Mouse (Mus musculus): Measurements from ENCODE around the gene Glrp1. TPM values are rescaled to one million over a fixed set of nuclear protein-coding genes. Genes with fewer than 3 reads are reported as not detected.

Gene Glrp1
- polyA plus RNA-seq, 1 experiment: not detected

DNA sequence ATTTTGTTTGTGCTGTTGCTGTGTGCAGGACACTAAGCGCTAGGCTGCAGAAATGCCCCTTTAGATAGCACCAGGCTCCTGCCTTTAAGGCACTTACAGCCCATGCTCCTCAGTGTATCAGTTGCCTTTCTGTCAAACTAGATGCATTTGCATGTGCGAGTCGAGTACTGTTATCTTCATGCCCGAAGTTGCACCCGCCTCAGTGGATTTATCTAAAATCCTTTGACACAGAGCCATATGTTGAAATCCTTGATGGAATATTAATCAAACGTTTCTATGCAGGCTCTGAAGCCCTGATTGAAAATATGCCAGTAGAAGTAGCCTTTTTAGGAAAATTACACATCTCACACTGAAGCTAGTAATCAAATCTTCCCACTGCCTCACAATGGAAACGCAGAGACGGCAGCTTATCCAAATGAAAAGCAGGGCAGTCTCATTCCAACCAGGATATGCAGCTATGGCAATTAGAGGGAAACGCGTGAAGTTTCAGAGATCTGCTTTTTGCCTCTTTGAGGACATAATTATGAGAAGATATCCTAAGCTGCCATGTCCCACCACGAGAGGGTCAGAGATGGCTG lies 11.4 kb upstream of the Glrp1 start:
- Histone ChIP-seq H3K4me3 (ENCODE audit: low read depth, low read length) (no peak overlapping the region), H3K36me3 (ENCODE audit: control insufficient read depth, insufficient read depth, low read length) (no peaks in the 10 kb centered on the region), H3K4me1 (ENCODE audit: control insufficient read depth, insufficient read depth, insufficient read length, low read length) (no peaks in the 10 kb centered on the region), H3K27me3 (ENCODE audit: control insufficient read depth, insufficient read depth, low read length) (no peaks in the 10 kb centered on the region), H3K27ac (ENCODE audit: insufficient read depth, low read depth, low read length) (no peak overlapping the region)
- 79% methylated on average over 11 of the region's 11 CpGs for WGBS
- TF ChIP-seq CTCF (IDR thresholded peaks at IDR 0.05; ENCODE audit: extremely low read depth, insufficient read length, insufficient replicate concordance, low read depth, low read length) (no peak), POLR2A (IDR thresholded peaks at IDR 0.05; ENCODE audit: low read depth, low read length) (no peak)

DNA sequence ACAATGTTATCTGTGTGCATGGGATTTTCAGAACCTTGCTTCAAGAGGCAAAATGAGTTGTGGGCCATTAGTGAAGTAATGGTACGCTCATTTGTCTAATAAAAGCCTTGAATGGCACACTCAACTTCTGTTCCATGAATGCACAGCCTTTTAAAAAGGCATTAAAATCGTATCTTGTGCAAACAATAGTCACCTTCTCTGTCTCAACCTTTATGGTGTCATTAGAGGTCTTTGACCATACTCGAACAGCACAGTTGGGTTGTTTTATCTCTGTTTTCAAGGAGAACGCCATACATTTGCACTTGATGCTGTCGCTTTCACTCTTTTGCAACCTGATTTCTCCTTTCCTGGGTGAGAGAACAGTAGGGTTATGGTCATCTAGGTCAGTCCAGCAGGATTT lies 3.7 kb upstream of the Glrp1 start:
- no peaks in the 10 kb centered on the region for H3K27me3 ChIP-seq (ENCODE audit: control insufficient read depth, insufficient read depth, low read length)
- TF ChIP-seq POLR2A (IDR thresholded peaks at IDR 0.05; ENCODE audit: low read depth, low read length): no peak
- no peak for TF ChIP-seq CTCF (IDR thresholded peaks at IDR 0.05; ENCODE audit: extremely low read depth, insufficient read length, insufficient replicate concordance, low read depth, low read length)
- WGBS: 29% methylated on average over 5 of the region's 5 CpGs

DNA sequence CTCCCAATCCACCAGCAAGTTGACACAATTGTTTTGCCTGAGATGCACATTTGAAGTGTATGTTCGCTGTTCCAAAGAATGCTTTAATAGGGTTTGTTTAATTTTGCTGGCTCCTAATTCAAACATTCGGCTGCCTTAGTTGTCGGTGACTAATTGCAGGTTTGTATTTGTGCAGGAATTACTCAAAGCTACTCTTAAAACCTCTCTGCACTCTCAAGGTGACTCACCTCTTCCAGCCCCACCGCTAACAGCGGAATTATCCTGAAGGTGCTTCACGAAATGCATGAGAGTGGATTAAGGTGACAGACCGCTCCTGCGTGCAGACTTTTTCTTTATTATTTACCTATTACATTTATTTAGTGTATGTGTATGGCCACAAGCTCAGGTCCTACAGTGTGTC lies 2.0 kb downstream of the Glrp1 start:
- no peak overlapping the region for H3K4me3 ChIP-seq (ENCODE audit: low read depth, low read length)
- TF ChIP-seq POLR2A (IDR thresholded peaks at IDR 0.05; ENCODE audit: low read depth, low read length) (no peak), CTCF (IDR thresholded peaks at IDR 0.05; ENCODE audit: extremely low read depth, insufficient read length, insufficient replicate concordance, low read depth, low read length) (no peak)
- no peaks in the 10 kb centered on the region; the same call in 1 of the 2 replicates for H3K4me1 ChIP-seq (ENCODE audit: control insufficient read depth, insufficient read depth, insufficient read length, low read length)
- WGBS: 81% methylated on average over 8 of the region's 8 CpGs
- H3K27ac ChIP-seq (ENCODE audit: insufficient read depth, low read depth, low read length): no peak overlapping the region
- no peaks in the 10 kb centered on the region for H3K36me3 ChIP-seq (ENCODE audit: control insufficient read depth, insufficient read depth, low read length)
- no peaks in the 10 kb centered on the region for H3K27me3 ChIP-seq (ENCODE audit: control insufficient read depth, insufficient read depth, low read length)

More for the DNA sequence above, 3.7 kb upstream of the Glrp1 start:
- no peaks in the 10 kb centered on the region for H3K4me1 ChIP-seq (ENCODE audit: control insufficient read depth, insufficient read depth, insufficient read length, low read length)
- no peaks in the 10 kb centered on the region for H3K36me3 ChIP-seq (ENCODE audit: control insufficient read depth, insufficient read depth, low read length)
- no peak overlapping the region for H3K4me3 ChIP-seq (ENCODE audit: low read depth, low read length)
- no peak overlapping the region for H3K27ac ChIP-seq (ENCODE audit: insufficient read depth, low read depth, low read length)

DNA sequence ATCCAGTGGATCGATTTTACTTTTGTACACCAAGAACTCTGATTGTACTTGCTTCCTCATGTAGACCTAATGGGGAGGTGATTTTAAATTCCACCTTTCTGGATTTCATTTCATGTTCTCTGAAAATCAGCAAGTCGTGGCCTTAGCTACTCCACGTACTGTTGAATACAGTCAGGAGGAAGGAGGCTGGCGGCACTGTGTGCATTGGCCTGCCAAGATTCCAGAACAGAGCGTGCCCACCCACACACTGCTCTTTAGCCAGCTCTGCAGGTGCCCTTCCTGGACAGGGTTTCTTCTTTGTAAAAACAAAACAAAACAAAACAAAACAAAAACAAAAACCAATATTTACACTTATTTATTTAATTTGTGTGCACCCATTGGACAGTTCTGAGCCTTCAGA lies 2.7 kb downstream of the Glrp1 start:
- Histone ChIP-seq H3K27ac (ENCODE audit: insufficient read depth, low read depth, low read length) (no peak overlapping the region), H3K36me3 (ENCODE audit: control insufficient read depth, insufficient read depth, low read length) (no peaks in the 10 kb centered on the region), H3K4me1 (ENCODE audit: control insufficient read depth, insufficient read depth, insufficient read length, low read length) (no peaks in the 10 kb centered on the region; the same call in 1 of the 2 replicates), H3K27me3 (ENCODE audit: control insufficient read depth, insufficient read depth, low read length) (no peaks in the 10 kb centered on the region), H3K4me3 (ENCODE audit: low read depth, low read length) (no peak overlapping the region)
- TF ChIP-seq CTCF (IDR thresholded peaks at IDR 0.05; ENCODE audit: extremely low read depth, insufficient read length, insufficient replicate concordance, low read depth, low read length): no peak
- no peak for TF ChIP-seq POLR2A (IDR thresholded peaks at IDR 0.05; ENCODE audit: low read depth, low read length)
- 80% methylated on average over 5 of the region's 5 CpGs for WGBS

DNA sequence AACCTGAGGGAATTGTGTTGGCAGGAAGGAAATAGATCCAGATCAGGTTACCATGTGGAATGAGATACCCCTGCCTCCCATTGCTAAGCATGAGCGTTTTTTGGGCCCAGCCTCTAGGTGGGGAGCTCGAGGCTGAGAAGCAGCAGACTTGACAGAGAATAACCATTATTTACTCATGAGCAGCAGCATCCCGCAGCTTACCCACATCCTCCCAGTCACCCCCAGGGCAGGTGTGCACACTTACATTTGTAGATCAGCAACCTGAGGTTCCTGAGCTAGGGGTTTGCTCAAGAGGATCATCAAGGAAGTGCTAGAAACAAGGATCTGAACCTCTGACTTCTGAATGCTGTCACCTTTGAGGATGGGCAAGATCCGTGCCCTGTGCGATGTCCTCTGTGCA lies 3.5 kb downstream of the Glrp1 start:
- 85% methylated on average over 5 of the region's 5 CpGs for WGBS
- no peaks in the 10 kb centered on the region; the same call in 1 of the 2 replicates for H3K4me1 ChIP-seq (ENCODE audit: control insufficient read depth, insufficient read depth, insufficient read length, low read length)
- H3K27ac ChIP-seq (ENCODE audit: insufficient read depth, low read depth, low read length): no peak overlapping the region
- H3K36me3 ChIP-seq (ENCODE audit: control insufficient read depth, insufficient read depth, low read length): no peaks in the 10 kb centered on the region
- no peaks in the 10 kb centered on the region for H3K27me3 ChIP-seq (ENCODE audit: control insufficient read depth, insufficient read depth, low read length)
- H3K4me3 ChIP-seq (ENCODE audit: low read depth, low read length): no peak overlapping the region
- TF ChIP-seq CTCF (IDR thresholded peaks at IDR 0.05; ENCODE audit: extremely low read depth, insufficient read length, insufficient replicate concordance, low read depth, low read length) (no peak), POLR2A (IDR thresholded peaks at IDR 0.05; ENCODE audit: low read depth, low read length) (no peak)

GRCm38 (mm10) chr1:88505697-88506096 lies 4.2 kb downstream of the Glrp1 start:
- no peaks in the 10 kb centered on the region for H3K27me3 ChIP-seq (ENCODE audit: control insufficient read depth, insufficient read depth, low read length)
- H3K27ac ChIP-seq (ENCODE audit: insufficient read depth, low read depth, low read length): no peak overlapping the region
- TF ChIP-seq CTCF (IDR thresholded peaks at IDR 0.05; ENCODE audit: extremely low read depth, insufficient read length, insufficient replicate concordance, low read depth, low read length) (no peak), POLR2A (IDR thresholded peaks at IDR 0.05; ENCODE audit: low read depth, low read length) (no peak)
- no peak overlapping the region for H3K4me3 ChIP-seq (ENCODE audit: low read depth, low read length)
- H3K36me3 ChIP-seq (ENCODE audit: control insufficient read depth, insufficient read depth, low read length): no peaks in the 10 kb centered on the region
- no peaks in the 10 kb centered on the region; the same call in 1 of the 2 replicates for H3K4me1 ChIP-seq (ENCODE audit: control insufficient read depth, insufficient read depth, insufficient read length, low read length)
- WGBS: 81% methylated on average over 6 of the region's 6 CpGs

DNA sequence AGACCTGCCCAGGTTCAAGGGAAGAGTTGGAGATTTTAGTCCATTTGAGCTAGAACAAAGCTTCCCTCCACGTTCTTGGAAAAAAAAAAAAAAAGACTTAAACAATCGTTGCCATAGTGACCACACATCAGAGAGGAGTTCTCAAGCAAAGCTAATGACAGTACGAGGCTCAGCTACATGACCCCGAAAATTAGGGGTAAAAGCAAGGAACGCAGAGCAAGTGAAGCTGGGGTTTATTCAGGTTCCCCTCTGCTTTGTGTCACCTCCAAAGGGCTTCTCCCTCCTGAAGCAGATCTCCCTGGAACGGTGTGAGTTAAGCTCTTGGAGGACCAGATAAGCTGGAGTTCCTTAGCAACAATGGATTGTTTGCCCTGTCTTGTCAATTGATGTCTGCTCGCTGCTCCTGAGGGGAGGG lies 5.3 kb downstream of the Glrp1 start:
- H3K4me3 ChIP-seq (ENCODE audit: low read depth, low read length): no peak overlapping the region
- no peaks in the 10 kb centered on the region; the same call in 1 of the 2 replicates for H3K4me1 ChIP-seq (ENCODE audit: control insufficient read depth, insufficient read depth, insufficient read length, low read length)
- no peaks in the 10 kb centered on the region for H3K36me3 ChIP-seq (ENCODE audit: control insufficient read depth, insufficient read depth, low read length)
- 41% methylated on average over 7 of the region's 7 CpGs for WGBS
- no peak overlapping the region for H3K27ac ChIP-seq (ENCODE audit: insufficient read depth, low read depth, low read length)
- no peaks in the 10 kb centered on the region for H3K27me3 ChIP-seq (ENCODE audit: control insufficient read depth, insufficient read depth, low read length)
- TF ChIP-seq POLR2A (IDR thresholded peaks at IDR 0.05; ENCODE audit: low read depth, low read length): no peak
- TF ChIP-seq CTCF (IDR thresholded peaks at IDR 0.05; ENCODE audit: extremely low read depth, insufficient read length, insufficient replicate concordance, low read depth, low read length): no peak
